Mouse (Mus musculus) CH12F3 (cell line): Measurements from ENCODE around the gene Pitpnm3.

ENCODE experiments used
- in situ Hi-C: fragments of 300-500 bp; cut with MboI; formaldehyde crosslinking; loops from 2 replicates; pipeline ENCODE4 v1.14.3; 2020; ENCODE audit warnings: low sequenced_read_pairs

The Pitpnm3 gene

GRCm38 (mm10) chr11:72052221-72052620 lies 83.4 kb downstream of the Pitpnm3 start:
- in situ Hi-C loops = loop anchor here (25.0 kb wide), 1 partner anchor 485 kb away; no protein-coding TSS in a partner anchor

GRCm38 (mm10) chr11:72050895-72051858 lies 84.4 kb downstream of the Pitpnm3 start:
- in situ Hi-C loops = loop anchor here (25.0 kb wide), 1 partner anchor 486 kb away; no protein-coding TSS in a partner anchor

GRCm38 (mm10) chr11:72050168-72050894 lies 85.2 kb downstream of the Pitpnm3 start:
- in situ Hi-C loops = loop anchor here (25.0 kb wide), 1 partner anchor 487 kb away; no protein-coding TSS in a partner anchor

- in situ Hi-C loops = loop anchor here (25.0 kb wide), 1 partner anchor 712 kb away; no protein-coding TSS in a partner anchor
Measured at GRCm38 (mm10) chr11:72049171-72049759, 86.3 kb downstream of the Pitpnm3 start.

GRCm38 (mm10) chr11:72048730-72049129 lies 86.8 kb downstream of the Pitpnm3 start:
- in situ Hi-C loops = loop anchor here (25.0 kb wide), 1 partner anchor 711 kb away; no protein-coding TSS in a partner anchor

GRCm38 (mm10) chr11:72044231-72044630 lies 91.3 kb downstream of the Pitpnm3 start:
- in situ Hi-C loops = loop anchor here (25.0 kb wide), 1 partner anchor 707 kb away; no protein-coding TSS in a partner anchor

- in situ Hi-C loops = loop anchor here (25.0 kb wide), 1 partner anchor 705 kb away; no protein-coding TSS in a partner anchor
Measured at GRCm38 (mm10) chr11:72042631-72043030, 92.9 kb downstream of the Pitpnm3 start.

- in situ Hi-C loops = loop anchor here (25.0 kb wide), 1 partner anchor 705 kb away; no protein-coding TSS in a partner anchor
Measured at GRCm38 (mm10) chr11:72041768-72042607, 93.6 kb downstream of the Pitpnm3 start, which contains the start of gene Pimreg. TSS of gene Pimreg (plus strand) at chr11:72042032.

GRCm38 (mm10) chr11:72041290-72041767 lies 94.2 kb downstream of the Pitpnm3 start:
- in situ Hi-C loops = loop anchor here (25.0 kb wide), 1 partner anchor 704 kb away; no protein-coding TSS in a partner anchor

GRCm38 (mm10) chr11:72039599-72040386 lies 95.8 kb downstream of the Pitpnm3 start:
- in situ Hi-C loops = loop anchor here (25.0 kb wide), 1 partner anchor 702 kb away; no protein-coding TSS in a partner anchor

GRCm38 (mm10) chr11:72037996-72038395 lies 97.6 kb downstream of the Pitpnm3 start:
- in situ Hi-C loops = loop anchor here (25.0 kb wide), 1 partner anchor 701 kb away; no protein-coding TSS in a partner anchor

- in situ Hi-C loops = loop anchor here (25.0 kb wide), 1 partner anchor 700 kb away; no protein-coding TSS in a partner anchor
Measured at GRCm38 (mm10) chr11:72037409-72037808, 98.2 kb downstream of the Pitpnm3 start, which contains the start of gene Aipl1. TSS of gene Aipl1 (minus strand) at chr11:72037509.

- in situ Hi-C loops = loop anchor here (25.0 kb wide), 1 partner anchor 695 kb away; no protein-coding TSS in a partner anchor
Measured at GRCm38 (mm10) chr11:72032589-72032988, 103.0 kb downstream of the Pitpnm3 start.

GRCm38 (mm10) chr11:72032091-72032490 lies 103.5 kb downstream of the Pitpnm3 start:
- in situ Hi-C loops = loop anchor here (25.0 kb wide), 1 partner anchor 695 kb away; no protein-coding TSS in a partner anchor

GRCm38 (mm10) chr11:72031353-72031752 lies 104.2 kb downstream of the Pitpnm3 start:
- in situ Hi-C loops = loop anchor here (25.0 kb wide), 1 partner anchor 694 kb away; no protein-coding TSS in a partner anchor

- in situ Hi-C loops = loop anchor here (25.0 kb wide), 1 partner anchor 692 kb away; no protein-coding TSS in a partner anchor
Measured at GRCm38 (mm10) chr11:72029143-72029542, 106.4 kb downstream of the Pitpnm3 start.

- in situ Hi-C loops = loop anchor here (25.0 kb wide), 1 partner anchor 691 kb away; no protein-coding TSS in a partner anchor
Measured at GRCm38 (mm10) chr11:72027836-72028235, 107.7 kb downstream of the Pitpnm3 start.

- in situ Hi-C loops = loop anchor here (25.0 kb wide), 1 partner anchor 689 kb away; no protein-coding TSS in a partner anchor
Measured at GRCm38 (mm10) chr11:72026516-72026915, 109.1 kb downstream of the Pitpnm3 start.
